Comparison of ENCODE assay signal across 9 mouse cellular contexts in genomic region chr14:55193876-55194635, GRCm38 (mm10). TPM values are rescaled to one million over a fixed set of nuclear protein-coding genes. Genes with fewer than 3 reads are reported as not detected.
DNase-seq lines count a peak whose midpoint lies in the region; ATAC-seq and TF ChIP-seq lines count a peak whose summit lies in the region.
"Had no signal": no experiment of that assay in that cellular context is flagged by ENCODE, and none has a peak within 500 bp of the region (broad histone marks: within the 10 kb centered on the region; RNA-seq: fewer than 3 reads in every experiment).

No protein-coding gene starts in this region.

- WGBS in heart, embryonic 16.5 days: 65% methylated on average over 14 of the region's 14 CpGs
- 72% methylated on average over 14 of the region's 14 CpGs for WGBS in midbrain, postnatal 0 days

- H3K9ac ChIP-seq in heart, embryonic 16.5 days (ENCODE audit: low read length): no peak overlapping the region
- H3K9ac ChIP-seq in midbrain, postnatal 0 days (replicated peaks; ENCODE audit: low read length, poor library complexity, severe bottlenecking): no peak overlapping the region

- H3K4me3 ChIP-seq in heart, embryonic 16.5 days (ENCODE audit: low read length): peak overlapping the region; percentile 19
- H3K4me3 ChIP-seq in midbrain, postnatal 0 days (ENCODE audit: low read depth, low read length): no peak overlapping the region

- peaks cover 4% of the 10 kb centered on the region for H3K4me1 ChIP-seq in heart, embryonic 16.5 days (ENCODE audit: control insufficient read depth, insufficient read depth, low read length)
- H3K4me1 ChIP-seq in midbrain, postnatal 0 days (ENCODE audit: insufficient read depth, low read length): peaks cover 11% of the 10 kb centered on the region

- no peak overlapping the region for H3K27ac ChIP-seq in heart, embryonic 16.5 days (ENCODE audit: low read length)
- H3K27ac ChIP-seq in midbrain, postnatal 0 days (ENCODE audit: low read depth, low read length): no peak overlapping the region

- no peak for DNase-seq in heart, postnatal 25 days (ENCODE audit: low spot score)
- DNase-seq in T-cell, adult 2 months (ENCODE audit: low spot score): peak; percentile 76
- peak; percentile 48 for DNase-seq in kidney, adult 9 months
- peak; percentile 74 for DNase-seq in naive thymus-derived CD4-positive, alpha-beta T cell, adult 2 months (ENCODE audit: low read depth)
- DNase-seq in cerebellum, postnatal 4 days (ENCODE audit: low spot score in 2 of 2): no peak
- DNase-seq in midbrain, postnatal 0 days (ENCODE audit: low spot score): no peak

- no peak for TF ChIP-seq CTCF in midbrain, postnatal 0 days (IDR thresholded peaks at IDR 0.05)

- intact Hi-C loops in heart, postnatal 25 days (cut with DNase I): no loop called here

- no peaks in the 10 kb centered on the region for H3K36me3 ChIP-seq in heart, embryonic 16.5 days (ENCODE audit: control insufficient read depth, insufficient read depth)
- no peaks in the 10 kb centered on the region for H3K36me3 ChIP-seq in midbrain, postnatal 0 days (ENCODE audit: insufficient read depth, low read length)

- H3K4me2 ChIP-seq in heart, embryonic 16.5 days (ENCODE audit: low read depth, low read length): peak overlapping the region; percentile 18
- no peak overlapping the region for H3K4me2 ChIP-seq in midbrain, postnatal 0 days (ENCODE audit: low read depth, low read length, poor library complexity, severe bottlenecking)

- no peak for ATAC-seq in heart, embryonic 16.5 days (replicated peaks; ENCODE audit: extremely low read depth, insufficient read depth, low FRiP score)
- ATAC-seq in megakaryocyte-erythroid progenitor cell, adult 5-6 weeks (replicated peaks; ENCODE audit: low FRiP score, low TSS enrichment, poor library complexity, severe bottlenecking): no peak
- no peak for ATAC-seq in midbrain, postnatal 0 days (ENCODE audit: low FRiP score)
- ATAC-seq: Patski had no signal

- no peaks in the 10 kb centered on the region for H3K9me3 ChIP-seq in heart, embryonic 16.5 days (replicated peaks; ENCODE audit: control insufficient read depth, low read length)
- H3K9me3 ChIP-seq in midbrain, postnatal 0 days (ENCODE audit: low read length): no peaks in the 10 kb centered on the region

- peaks cover 4% of the 10 kb centered on the region for H3K27me3 ChIP-seq in heart, embryonic 16.5 days (ENCODE audit: control insufficient read depth, insufficient read depth, low read length)
- no peaks in the 10 kb centered on the region for H3K27me3 ChIP-seq in midbrain, postnatal 0 days (ENCODE audit: insufficient read depth, low read length)

RNA-seq across cellular contexts. Expression of gene Dhrs2, which starts 27.8 kb away (rescaled TPM):
- polyA plus RNA-seq in heart, embryonic 16.5 days (2015; fragmentation: Nextera tagmentation; extraction: Ambion mirVana): not detected in 2 replicates
- total RNA-seq in heart, postnatal 25 days (2021): not detected
- not detected in 2 replicates for total RNA-seq in megakaryocyte-erythroid progenitor cell, adult 5-6 weeks (2014; fragmentation: Nextera tagmentation)
- total RNA-seq in megakaryocyte-erythroid progenitor cell, adult 5-6 weeks (2017): not detected in 2 replicates
- total RNA-seq in midbrain, postnatal 0 days (2014; rRNA removed): 2.0 TPM in 1 of 2 replicates, not detected in the other
- polyA plus RNA-seq in midbrain, postnatal 0 days (2015; fragmentation: Nextera tagmentation; extraction: Ambion mirVana): 0.56 and 0.86 TPM in 2 replicates
- polyA plus RNA-seq: Patski had no signal

Comparison
In these comparisons a context has a peak if more than half of its experiments do, and no peak if none do; other contexts are left out.
1. DNase-seq: peak in T-cell, adult 2 months (single experiment), kidney, adult 9 months (single experiment) and naive thymus-derived CD4-positive, alpha-beta T cell, adult 2 months (single experiment); none in heart, postnatal 25 days (single experiment), cerebellum, postnatal 4 days (0 of 2) and midbrain, postnatal 0 days (single experiment).